Mouse (Mus musculus) cerebellum, adult 8-10 months (tissue): ENCODE measurements around the gene Col9a2.

Experiments
- DNase-seq: peaks from one replicate; pipeline ENCODE4 v3.0.0; 2022

Col9a2 gene

DNA sequence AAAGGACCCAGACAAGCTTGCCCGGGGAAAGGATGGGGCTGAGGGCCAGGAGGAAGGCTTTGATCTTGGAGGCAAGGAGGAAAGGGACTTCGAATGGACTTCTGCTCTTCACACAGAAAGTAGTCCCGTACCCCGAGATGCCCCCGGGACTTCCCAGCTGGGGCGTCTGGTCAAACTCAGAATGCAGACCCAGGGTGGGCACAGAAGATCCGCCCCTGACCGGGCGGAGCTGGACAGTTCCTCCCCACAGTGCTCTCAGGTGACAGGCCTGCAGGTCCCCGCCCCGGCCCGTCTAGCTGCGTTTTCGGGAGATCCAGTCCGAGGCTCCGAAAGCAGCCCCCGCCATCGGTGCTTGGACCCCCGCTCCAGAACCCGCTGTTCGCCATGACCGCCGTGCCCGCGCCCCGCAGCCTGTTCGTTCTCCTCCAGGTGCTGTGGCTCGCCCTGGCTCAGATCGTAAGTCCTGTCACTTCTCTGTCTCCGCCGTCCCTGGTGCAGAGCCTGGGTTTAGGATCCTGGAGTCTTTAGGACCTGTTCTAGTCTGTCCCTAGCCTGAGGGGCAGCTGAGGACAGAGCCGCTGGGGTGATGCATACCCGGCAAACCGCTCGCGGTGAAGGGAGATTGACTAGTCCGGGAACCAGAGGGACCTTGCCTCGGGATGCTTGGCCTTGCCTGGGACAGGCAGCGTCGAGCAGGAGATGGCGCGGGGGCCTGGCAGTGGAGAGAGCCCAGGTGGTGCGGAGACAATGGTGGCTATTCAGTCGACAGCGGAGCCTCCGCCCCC, at the start of gene Col9a2:
Gene Col9a2, plus strand, starts transcription at position 55 of the 785 bp plus-strand sequence.
- DNase-seq, result no peak

- DNase-seq, result no peak
Observed at GRCm38 (mm10) chr4:120992284-120992683, 46.9 kb upstream of the Col9a2 start.

DNA sequence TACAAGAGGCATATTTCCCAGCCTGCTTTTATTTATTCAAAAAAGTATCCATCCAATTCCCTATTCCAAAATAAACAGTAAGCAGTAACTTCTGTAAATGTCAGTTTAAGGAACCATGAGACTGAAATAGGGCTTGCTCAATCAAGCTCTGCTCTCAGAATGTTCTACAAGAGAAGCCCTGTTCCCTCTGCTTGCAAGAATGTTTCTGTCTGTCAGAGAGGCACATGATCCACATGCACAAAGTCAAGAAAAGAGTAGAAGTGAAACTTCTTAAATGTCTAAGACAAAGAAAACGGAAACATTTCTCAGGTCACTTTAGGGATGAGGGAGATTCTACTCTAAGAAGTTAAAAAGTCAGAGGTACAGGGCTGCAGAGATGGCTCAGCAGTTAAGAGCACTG, 46.2 kb upstream of the Col9a2 start:
- DNase-seq, result no peak

GRCm38 (mm10) chr4:120995911-120996310, 43.3 kb upstream of the Col9a2 start:
- DNase-seq, result no peak

GRCm38 (mm10) chr4:121001042-121001441, 38.1 kb upstream of the Col9a2 start:
- DNase-seq, result no peak

- DNase-seq, result no peak
Observed at GRCm38 (mm10) chr4:121001659-121002058, 37.5 kb upstream of the Col9a2 start.

- peak; percentile 30 for DNase-seq
Observed at GRCm38 (mm10) chr4:121002400-121003171, 36.6 kb upstream of the Col9a2 start.

DNA sequence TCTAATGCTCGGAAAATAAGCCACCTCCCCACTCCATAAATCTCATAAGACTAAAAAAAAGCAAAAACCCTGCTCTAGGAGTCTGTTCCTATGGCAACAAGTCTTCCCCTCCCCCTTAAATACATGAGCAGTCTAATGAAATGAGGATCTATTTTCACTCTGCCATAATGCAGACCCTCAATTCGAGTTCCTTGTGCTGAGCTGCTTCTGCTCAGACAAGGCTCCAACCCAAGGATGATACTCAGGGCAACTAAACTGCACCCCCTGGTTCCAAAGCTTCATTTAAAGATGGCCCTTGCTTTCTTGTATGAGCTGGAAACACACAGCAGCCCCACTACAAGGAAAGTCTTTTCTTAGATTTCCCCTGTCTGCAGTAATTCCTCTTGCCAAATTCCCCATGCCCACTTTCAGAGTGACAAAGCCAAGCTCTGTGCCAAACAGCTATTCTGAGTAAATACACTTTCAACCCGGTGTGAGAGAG, 35.5 kb upstream of the Col9a2 start:
- DNase-seq, result no peak

DNA sequence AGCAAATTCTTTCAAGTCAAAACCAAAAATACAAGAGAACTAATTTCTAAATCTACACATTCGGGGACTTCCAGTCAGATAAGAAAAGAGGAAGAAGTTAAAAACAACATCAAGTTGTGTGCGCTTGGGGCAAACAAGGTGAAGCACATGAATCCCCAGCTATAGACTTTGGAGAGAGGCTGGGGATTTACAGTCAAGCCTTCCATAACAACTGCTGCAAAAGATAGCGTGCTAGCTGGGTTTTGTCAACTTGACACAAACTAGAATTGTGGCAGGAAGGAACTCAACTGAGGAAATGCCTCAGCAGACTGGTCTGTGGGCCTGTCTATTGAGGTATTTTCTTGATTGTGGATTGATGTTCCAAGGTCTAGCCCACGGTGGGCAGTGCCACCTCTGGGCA, 34.5 kb upstream of the Col9a2 start:
- no peak for DNase-seq

DNA sequence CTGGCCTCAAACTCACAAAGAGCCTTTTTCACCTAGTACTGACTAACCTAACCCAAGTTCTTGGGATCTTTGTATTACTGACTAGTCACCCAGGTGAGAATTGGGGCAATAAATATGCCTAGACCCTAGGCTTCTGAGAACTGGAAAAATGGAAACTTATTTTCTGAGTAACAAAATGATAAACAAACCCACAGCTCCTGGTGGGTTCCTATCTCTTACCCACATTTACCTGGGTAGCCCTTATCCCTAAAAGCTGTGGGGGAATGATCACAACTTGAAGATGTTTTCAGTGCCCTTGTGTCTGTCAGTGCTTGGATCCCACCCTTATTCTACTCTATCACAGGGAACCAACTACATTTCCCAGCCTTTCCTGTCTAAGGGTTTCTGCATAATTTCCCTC, 32.2 kb upstream of the Col9a2 start:
- no peak for DNase-seq

DNA sequence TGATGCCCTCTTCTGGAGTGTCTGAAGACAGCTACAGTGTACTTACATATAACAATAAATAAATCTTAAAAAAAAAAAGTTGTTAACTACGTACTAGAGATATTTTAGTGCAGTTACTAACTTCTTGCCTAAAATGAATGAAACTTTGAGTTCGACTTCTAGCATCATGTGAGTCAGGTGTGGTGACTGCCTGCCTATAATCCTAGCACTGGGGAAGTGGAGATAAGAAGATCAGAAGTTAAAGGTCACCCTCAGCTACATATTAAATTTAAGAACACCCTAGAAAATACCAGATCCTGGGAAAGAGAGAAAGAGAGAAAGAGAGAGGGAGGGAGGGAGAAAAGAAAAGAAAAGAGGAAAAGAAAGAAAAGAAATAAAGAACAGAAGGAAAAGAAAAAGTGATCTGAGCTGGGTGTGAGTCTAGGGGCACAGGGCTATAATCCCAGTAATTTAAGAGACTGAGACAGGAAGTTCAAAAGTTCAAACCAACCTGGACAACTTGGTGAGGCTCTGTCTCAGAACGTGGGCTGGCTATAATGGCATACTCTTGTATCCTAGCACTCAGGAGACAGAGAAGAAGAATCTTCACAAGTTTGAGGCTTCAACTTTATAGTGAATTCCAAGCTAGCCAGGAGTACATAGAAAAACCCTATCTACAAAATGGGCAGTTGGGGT, 31.0 kb upstream of the Col9a2 start:
- DNase-seq, result no peak

DNA sequence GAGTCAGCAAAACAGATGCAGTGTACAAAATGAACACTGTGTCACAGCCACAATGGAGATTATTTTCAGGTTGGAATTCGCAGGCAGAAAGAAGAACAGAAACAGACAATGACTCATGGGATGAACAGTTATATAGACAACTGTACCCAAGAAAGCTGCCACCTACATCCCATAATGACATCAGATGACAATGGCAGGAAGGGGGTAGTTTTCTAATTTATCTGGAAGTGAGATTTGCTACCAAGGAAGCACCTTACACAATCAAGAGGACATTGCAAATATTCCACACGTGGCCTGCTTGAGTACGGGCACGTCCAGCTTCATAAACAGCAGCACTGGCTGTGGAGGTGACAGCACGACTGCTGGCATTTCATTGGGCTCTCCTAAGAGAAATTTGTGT, 30.0 kb upstream of the Col9a2 start:
- no peak for DNase-seq

- no peak for DNase-seq
Observed at GRCm38 (mm10) chr4:121010770-121011549, 28.2 kb upstream of the Col9a2 start.

GRCm38 (mm10) chr4:121014594-121015267, 24.5 kb upstream of the Col9a2 start:
- no peak for DNase-seq

GRCm38 (mm10) chr4:121015268-121015659, 23.9 kb upstream of the Col9a2 start:
- no peak for DNase-seq

DNA sequence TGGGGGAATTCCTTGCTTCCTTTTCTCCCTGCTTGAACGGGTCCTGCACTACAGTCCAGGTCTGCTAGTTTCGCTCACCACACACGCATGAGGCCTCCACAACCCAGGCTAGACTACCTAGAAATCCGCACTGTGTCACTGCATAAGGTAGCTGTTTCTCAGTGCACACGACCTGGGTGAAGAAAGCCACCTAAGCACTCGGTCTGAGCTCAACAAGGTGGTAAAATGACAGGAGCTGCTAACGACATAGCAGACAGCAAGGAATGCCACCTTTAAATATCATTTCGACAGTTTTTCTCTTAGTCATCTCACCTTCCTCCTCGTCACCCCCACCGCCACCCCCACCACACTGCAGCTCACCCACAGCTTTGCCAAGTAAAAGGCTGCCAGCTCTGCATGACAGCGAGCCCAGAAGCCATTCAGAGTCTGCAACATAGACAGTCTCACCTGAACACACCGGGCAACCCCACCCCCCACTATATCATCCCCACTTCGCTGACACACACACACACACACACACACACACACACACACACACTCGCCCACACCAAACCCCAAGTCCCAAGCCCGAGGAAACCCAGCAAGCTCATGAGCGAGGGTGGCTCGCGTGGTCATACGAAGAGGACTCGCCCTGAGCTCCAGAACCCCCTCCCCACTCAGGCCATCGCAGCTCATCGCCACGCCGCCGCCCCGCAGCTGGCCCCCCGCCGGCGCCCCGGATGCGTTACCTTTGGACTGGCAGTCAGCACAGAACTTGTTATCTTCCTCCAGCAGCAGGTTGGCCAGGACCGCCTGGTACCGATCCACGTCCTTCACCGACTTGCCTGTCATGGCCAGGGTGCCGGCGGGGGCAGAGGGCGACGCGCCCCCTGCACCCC, 22.9 kb upstream of the Col9a2 start:
- DNase-seq, result peak; percentile 63

DNA sequence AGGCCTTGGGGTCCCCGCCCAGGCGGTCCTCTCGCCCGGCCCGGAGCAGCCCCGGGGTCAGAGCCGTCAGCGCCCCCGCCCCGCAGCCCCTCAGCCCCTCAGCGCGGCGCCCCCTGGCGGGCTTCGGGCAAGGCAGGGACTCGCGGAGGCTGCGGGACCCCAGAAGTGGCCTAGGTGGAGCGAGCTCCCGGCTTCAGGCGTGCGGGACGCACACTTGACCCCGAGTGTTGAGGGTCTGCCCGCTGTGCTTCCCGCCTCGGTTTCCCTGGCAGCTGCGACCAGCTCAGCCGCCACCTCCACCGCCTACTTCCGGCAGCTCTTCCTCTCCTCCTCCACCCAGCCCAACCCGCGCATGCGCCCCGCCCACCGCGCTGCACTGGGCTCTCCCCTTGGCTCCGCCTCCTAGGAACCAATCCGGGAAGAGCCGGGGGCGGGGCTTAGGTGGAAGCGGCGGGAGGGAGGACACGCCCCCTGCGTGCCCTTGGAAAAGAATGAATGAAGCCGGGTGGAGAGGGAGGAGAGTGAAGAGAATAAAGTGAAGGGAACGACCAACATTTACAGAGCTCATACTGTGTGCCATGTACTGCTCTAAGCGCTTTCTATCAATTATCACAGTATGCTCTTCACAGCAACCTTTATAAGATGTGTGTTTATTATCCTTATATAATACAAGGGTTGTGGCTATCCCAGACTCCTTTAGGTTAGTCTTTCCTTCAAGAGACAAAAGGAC, 22.1 kb upstream of the Col9a2 start, which contains the start of gene Smap2:
Gene Smap2, minus strand, starts transcription at position 320 of the 730 bp plus-strand sequence.
- peak; percentile 99 for DNase-seq

- DNase-seq, result no peak
Observed at GRCm38 (mm10) chr4:121018250-121018649, 20.9 kb upstream of the Col9a2 start.

- no peak for DNase-seq
Observed at GRCm38 (mm10) chr4:121020040-121020790, 19.0 kb upstream of the Col9a2 start.
